Mouse (Mus musculus) liver, postnatal 0 days (tissue): Measurements from ENCODE around the gene Cpne8. TPM values are rescaled to one million over a fixed set of nuclear protein-coding genes. Genes with fewer than 3 reads are reported as not detected.

Experiments
- ATAC-seq: fragments of 200-750 bp; cut with Nextera tagmentation; 2 replicates; pipeline ENCODE4 v1.8.0; 2017; ENCODE audit warnings: mild to moderate bottlenecking, moderate library complexity
- DNase-seq: peaks from one replicate; pipeline ENCODE4 v3.0.0-alpha.2; 2016
- H3K27ac ChIP-seq: fragments of 300-500 bp; sonication (generic); 2 replicates; pipeline ENCODE4 v1.5.1; 2014; ENCODE audit warnings: antibody characterized with exemption, moderate library complexity, mild to moderate bottlenecking, low read depth
- H3K27me3 ChIP-seq: fragments of 300-500 bp; sonication (generic); 2 replicates; pipeline ENCODE4 v1.6.1; 2014; ENCODE audit warnings: low read length, control low read depth, mixed read lengths; ENCODE audit not compliant: insufficient read depth
- H3K36me3 ChIP-seq: fragments of 300-500 bp; sonication (generic); replicated peaks from 2 replicates; pipeline ENCODE4 v1.6.1; 2014; ENCODE audit warnings: mild to moderate bottlenecking, control low read depth, low read length, moderate library complexity, mixed read lengths; ENCODE audit not compliant: insufficient read depth
- H3K4me1 ChIP-seq: fragments of 300-500 bp; sonication (generic); 2 replicates; pipeline ENCODE4 v1.6.1; 2014; ENCODE audit warnings: antibody characterized with exemption, mild to moderate bottlenecking, control low read depth; ENCODE audit not compliant: insufficient read depth
- H3K4me2 ChIP-seq: fragments of 300-500 bp; sonication (generic); 2 replicates; pipeline ENCODE4 v1.6.1; 2014; ENCODE audit warnings: low read depth, mild to moderate bottlenecking, low read length, moderate library complexity, mixed read lengths
- H3K4me3 ChIP-seq: fragments of 300-500 bp; sonication (generic); 2 replicates; pipeline ENCODE4 v1.5.1; 2014; ENCODE audit warnings: low read depth, low read length
- H3K9ac ChIP-seq: fragments of 300-500 bp; sonication (generic); replicated peaks from 2 replicates; pipeline ENCODE4 v1.6.1; 2014; ENCODE audit warnings: mild to moderate bottlenecking, moderate library complexity
- H3K9me3 ChIP-seq: fragments of 300-500 bp; sonication (generic); 2 replicates; pipeline ENCODE4 v1.6.1; 2016; ENCODE audit warnings: mild to moderate bottlenecking, control low read depth, low read length, mixed read lengths
- CTCF ChIP-seq: sonication (generic); IDR thresholded peaks from 2 replicates; pipeline ENCODE4 v1.5.1; 2016; ENCODE audit warnings: antibody characterized with exemption, low read depth
- EP300 ChIP-seq: IDR thresholded peaks from 2 replicates; pipeline ENCODE4 v1.6.1; 2016; ENCODE audit warnings: antibody characterized with exemption, low read depth, mild to moderate bottlenecking
- WGBS: fragments of 180-500 bp; shearing (Covaris S2); extraction: QIAGEN DNeasy Blood & Tissue Kit; methylation state at CpG from one replicate; pipeline ENCODE4 v1.1.7; 2014; ENCODE audit not compliant: insufficient replicate concordance; 5-methylcytosine and 5-hydroxymethylcytosine counted together
- polyA plus RNA-seq: library from polyadenylated mRNA; unstranded; fragments of >200 nt; fragmentation: Nextera tagmentation; extraction: Ambion mirVana; gene quantifications from 2 replicates; pipeline ENCODE4 v1.2.1, GENCODE M21; 2015

Gene Cpne8
- polyA plus RNA-seq, 1 experiment from 2014 or later: 2.5 TPM

- 82% methylated on average over 3 of the region's 3 CpGs for WGBS
- Histone ChIP-seq H3K4me3 (no peak overlapping the region), H3K27ac (no peak overlapping the region), H3K36me3 (no peaks in the 10 kb centered on the region), H3K4me1 (no peaks in the 10 kb centered on the region), H3K27me3 (no peaks in the 10 kb centered on the region), H3K9me3 (no peaks in the 10 kb centered on the region), H3K4me2 (no peak overlapping the region), H3K9ac (no peak overlapping the region)
- no peak for TF ChIP-seq EP300
- no peak for TF ChIP-seq CTCF
- ATAC-seq: no peak
- DNase-seq: no peak
Observed at GRCm38 (mm10) chr15:90563996-90564395, 115.2 kb downstream of the Cpne8 start.

GRCm38 (mm10) chr15:90561613-90562012, 117.6 kb downstream of the Cpne8 start:
- H3K4me3 ChIP-seq: no peak overlapping the region
- H3K4me1 ChIP-seq: no peaks in the 10 kb centered on the region
- no peak overlapping the region for H3K27ac ChIP-seq
- H3K9me3 ChIP-seq: no peaks in the 10 kb centered on the region
- 65% methylated on average over 12 of the region's 12 CpGs for WGBS
- H3K4me2 ChIP-seq: no peak overlapping the region
- ATAC-seq: no peak
- H3K36me3 ChIP-seq: no peaks in the 10 kb centered on the region
- no peak for TF ChIP-seq EP300
- TF ChIP-seq CTCF: no peak
- H3K9ac ChIP-seq: no peak overlapping the region
- no peak for DNase-seq
- no peaks in the 10 kb centered on the region for H3K27me3 ChIP-seq

GRCm38 (mm10) chr15:90548589-90548988, 130.6 kb downstream of the Cpne8 start:
- no peak for DNase-seq
- Histone ChIP-seq H3K27ac (no peak overlapping the region), H3K4me3 (no peak overlapping the region), H3K9ac (no peak overlapping the region), H3K36me3 (no peaks in the 10 kb centered on the region), H3K4me1 (no peaks in the 10 kb centered on the region), H3K27me3 (no peaks in the 10 kb centered on the region), H3K4me2 (no peak overlapping the region), H3K9me3 (no peaks in the 10 kb centered on the region)
- no peak for TF ChIP-seq CTCF
- TF ChIP-seq EP300: no peak
- ATAC-seq: no peak
- WGBS: 85% methylated on average over 7 of the region's 7 CpGs

- Histone ChIP-seq H3K27ac (no peak overlapping the region), H3K4me2 (no peak overlapping the region), H3K4me3 (no peak overlapping the region), H3K4me1 (no peaks in the 10 kb centered on the region), H3K27me3 (no peaks in the 10 kb centered on the region), H3K9me3 (no peaks in the 10 kb centered on the region), H3K36me3 (no peaks in the 10 kb centered on the region), H3K9ac (no peak overlapping the region)
- TF ChIP-seq EP300 (no peak), CTCF (no peak)
- 62% methylated on average over 5 of the region's 5 CpGs for WGBS
- ATAC-seq: no peak
- no peak for DNase-seq
Observed at GRCm38 (mm10) chr15:90543447-90543846, 135.8 kb downstream of the Cpne8 start.

GRCm38 (mm10) chr15:90542126-90542525, 137.1 kb downstream of the Cpne8 start:
- Histone ChIP-seq H3K4me1 (no peaks in the 10 kb centered on the region), H3K4me3 (no peak overlapping the region), H3K4me2 (no peak overlapping the region), H3K9me3 (no peaks in the 10 kb centered on the region), H3K9ac (no peak overlapping the region), H3K27ac (no peak overlapping the region), H3K27me3 (no peaks in the 10 kb centered on the region), H3K36me3 (no peaks in the 10 kb centered on the region)
- DNase-seq (no peak), ATAC-seq (no peak)
- TF ChIP-seq CTCF: no peak
- no peak for TF ChIP-seq EP300

- no peak for ATAC-seq
- Histone ChIP-seq H3K4me1 (no peaks in the 10 kb centered on the region), H3K9ac (no peak overlapping the region), H3K27ac (no peak overlapping the region), H3K4me3 (no peak overlapping the region), H3K4me2 (no peak overlapping the region), H3K36me3 (no peaks in the 10 kb centered on the region), H3K9me3 (no peaks in the 10 kb centered on the region), H3K27me3 (no peaks in the 10 kb centered on the region)
- TF ChIP-seq CTCF (no peak), EP300 (no peak)
- WGBS: 79% methylated on average over 5 of the region's 5 CpGs
- no peak for DNase-seq
Observed at GRCm38 (mm10) chr15:90536311-90537202, 142.7 kb downstream of the Cpne8 start.
